Mouse (Mus musculus) embryo, embryonic 10 days (tissue): ENCODE measurements around the gene Cd320.
"Not testable (repeated sequence)": the region's sequence is repeated elsewhere in the genome, so short reads cannot be mapped to it uniquely, and the experiment has no call there.

Experiments
- DNase-seq: peaks from one replicate; pipeline ENCODE4 v3.0.0-alpha.2; 2015; ENCODE audit warnings: low spot score

Cd320 gene

DNA sequence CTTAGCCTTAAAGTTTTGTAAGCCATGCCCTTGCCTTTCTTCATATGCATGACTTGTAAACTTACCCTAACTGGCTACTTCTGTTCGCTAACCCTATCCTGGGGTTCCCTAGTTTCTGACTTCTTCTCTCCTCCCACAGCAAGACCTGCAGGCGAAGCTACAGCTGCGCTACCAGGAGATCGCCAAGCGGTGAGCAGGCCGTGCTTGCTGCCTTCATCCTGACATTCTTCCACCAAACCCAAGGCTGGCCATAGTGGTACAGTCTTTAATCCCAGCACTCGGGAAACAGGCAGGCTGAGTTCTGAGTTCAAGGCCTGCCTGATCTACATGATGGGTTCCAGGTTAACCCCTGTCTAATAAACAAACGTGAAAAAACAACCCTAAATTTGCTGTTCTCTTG, 17.4 kb upstream of the Cd320 start:
- DNase-seq: no peak

GRCm38 (mm10) chr17:33826850-33827249, 16.0 kb upstream of the Cd320 start:
- DNase-seq: peak; percentile 81

DNA sequence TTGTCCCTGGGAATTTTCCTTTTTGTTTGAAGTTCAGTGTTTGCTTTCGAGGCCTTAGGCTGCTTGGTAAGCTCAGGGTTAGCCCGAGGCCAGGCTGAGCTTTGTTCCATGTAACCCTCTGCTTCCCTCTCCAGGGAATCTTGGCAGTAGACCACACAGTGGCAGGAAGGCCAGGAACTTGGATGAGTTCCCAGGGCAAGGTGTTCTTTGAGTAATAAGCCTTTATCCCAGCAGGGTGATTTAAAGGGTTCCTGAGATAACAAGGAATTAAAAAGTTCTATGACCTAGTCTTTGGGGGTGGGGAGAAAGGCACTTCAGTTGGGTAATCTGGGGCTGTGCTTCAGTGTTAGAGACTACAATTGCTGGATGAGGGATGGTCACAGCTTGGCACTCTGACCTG, 14.0 kb upstream of the Cd320 start:
- no peak for DNase-seq

GRCm38 (mm10) chr17:33829561-33829960, 13.3 kb upstream of the Cd320 start:
- DNase-seq: no peak

- DNase-seq: no peak
Measured at GRCm38 (mm10) chr17:33844196-33844595, 1.3 kb downstream of the Cd320 start.

DNA sequence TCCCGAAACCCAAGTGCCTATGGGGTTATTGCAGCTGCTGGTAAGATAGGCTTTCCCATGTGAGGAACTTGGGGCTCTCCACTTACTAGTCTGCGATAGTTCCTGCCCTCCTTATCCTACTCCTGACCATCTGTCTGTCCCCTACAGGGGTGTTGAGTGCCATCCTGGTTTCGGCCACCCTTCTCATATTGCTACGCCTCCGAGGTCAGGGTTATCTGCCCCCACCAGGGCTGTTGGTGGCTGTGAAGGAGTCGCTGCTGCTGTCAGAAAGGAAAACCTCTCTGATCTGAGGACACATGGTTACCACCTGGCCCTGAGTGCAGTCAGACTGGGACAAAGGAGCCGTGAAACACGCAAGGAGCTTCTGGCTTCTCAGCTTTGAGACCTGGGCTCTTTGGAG, 5.2 kb downstream of the Cd320 start:
- no peak for DNase-seq

DNA sequence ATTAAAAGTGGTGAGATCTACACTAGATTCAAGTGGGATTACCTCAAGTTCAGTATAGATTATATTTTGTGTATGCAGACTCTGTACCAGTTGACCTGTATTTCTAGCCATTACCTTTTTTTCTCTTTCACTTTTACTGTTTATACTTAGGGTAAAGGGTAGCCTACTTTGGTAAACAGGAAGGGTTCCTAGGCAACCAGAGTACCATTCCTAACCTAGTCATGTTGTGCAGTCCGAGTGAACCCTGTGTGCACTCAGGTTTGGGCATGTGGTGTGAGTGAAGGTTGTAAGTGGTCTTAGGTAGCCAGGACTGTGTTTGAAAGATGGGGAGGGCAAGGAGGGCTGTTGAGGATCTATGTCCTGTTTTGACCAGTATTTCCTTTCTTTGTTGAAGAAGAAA, 8.4 kb downstream of the Cd320 start:
- DNase-seq: no peak

- DNase-seq: no peak
Measured at GRCm38 (mm10) chr17:33857816-33858215, 14.9 kb downstream of the Cd320 start.

- DNase-seq: peak; percentile 69
Measured at GRCm38 (mm10) chr17:33865330-33866030, 22.6 kb downstream of the Cd320 start.

DNA sequence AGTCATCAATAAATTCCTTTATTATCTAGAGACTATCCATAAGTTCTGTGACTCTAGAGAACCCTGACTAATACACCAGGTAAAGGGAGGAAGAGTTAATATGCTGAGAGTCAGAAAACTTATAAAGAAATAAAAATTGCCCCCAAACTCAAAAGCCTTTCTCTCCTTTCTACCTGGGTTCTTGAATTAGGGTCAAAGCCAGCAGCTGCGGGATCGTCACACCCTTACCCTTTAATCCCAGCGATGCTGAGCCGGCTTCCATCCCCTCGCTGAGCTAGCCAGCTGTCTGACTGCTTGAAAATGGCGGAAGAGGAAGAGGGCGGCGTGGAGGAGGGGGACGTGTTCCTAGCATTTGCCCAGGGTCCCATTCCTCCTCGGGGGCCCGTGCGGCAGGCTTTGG, 30.6 kb downstream of the Cd320 start, which contains the start of gene Gm7029:
TSS of gene Gm7029 (plus strand) at position 301 of the 400 bp plus-strand sequence.
- not testable (repeated sequence) for DNase-seq

DNA sequence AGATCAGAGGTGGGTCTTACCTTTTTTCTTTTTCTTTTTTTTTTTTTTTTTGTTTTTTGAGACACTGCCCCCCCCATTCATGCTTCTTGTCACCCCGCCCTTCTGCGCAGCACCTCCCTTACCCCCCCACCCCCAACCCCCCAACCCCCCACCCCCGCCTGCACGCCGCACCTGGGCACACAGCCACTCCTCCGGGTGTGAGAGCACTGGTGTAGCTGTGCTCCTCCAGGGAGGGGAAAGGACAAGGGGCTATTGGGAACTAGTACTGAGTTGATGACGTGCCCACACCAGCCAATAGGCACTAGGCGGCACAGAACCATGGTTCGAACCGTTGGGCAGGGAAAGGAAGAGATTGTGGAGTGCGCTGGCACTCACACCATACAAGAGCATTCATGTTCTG, 31.5 kb downstream of the Cd320 start:
- DNase-seq: no peak

- DNase-seq: peak; percentile 36
Measured at GRCm38 (mm10) chr17:33875797-33876196, 32.9 kb downstream of the Cd320 start.

- DNase-seq: not testable (repeated sequence)
Measured at GRCm38 (mm10) chr17:33884320-33884719, 41.4 kb downstream of the Cd320 start.

DNA sequence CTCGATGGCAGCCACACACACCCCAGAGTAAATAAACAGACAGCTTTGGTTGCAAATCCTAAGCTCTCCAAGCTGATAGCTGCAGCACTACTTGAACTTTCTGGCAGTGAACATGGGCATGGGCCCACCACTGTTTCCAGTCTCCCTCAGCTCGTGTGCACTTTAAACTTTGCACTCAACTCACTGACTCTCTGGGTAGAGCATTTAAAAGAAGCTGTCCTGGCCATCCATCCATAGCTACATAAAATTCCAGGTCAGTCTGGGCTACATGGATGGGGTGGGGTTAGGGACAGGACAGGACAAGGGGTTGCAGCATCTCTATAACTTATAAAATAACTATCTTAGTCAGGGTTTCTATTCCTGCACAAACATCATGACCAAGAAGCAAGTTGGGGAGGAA, 44.9 kb downstream of the Cd320 start:
- not testable (repeated sequence) for DNase-seq

- DNase-seq: not testable (repeated sequence)
Measured at GRCm38 (mm10) chr17:33888230-33888629, 45.3 kb downstream of the Cd320 start.

DNA sequence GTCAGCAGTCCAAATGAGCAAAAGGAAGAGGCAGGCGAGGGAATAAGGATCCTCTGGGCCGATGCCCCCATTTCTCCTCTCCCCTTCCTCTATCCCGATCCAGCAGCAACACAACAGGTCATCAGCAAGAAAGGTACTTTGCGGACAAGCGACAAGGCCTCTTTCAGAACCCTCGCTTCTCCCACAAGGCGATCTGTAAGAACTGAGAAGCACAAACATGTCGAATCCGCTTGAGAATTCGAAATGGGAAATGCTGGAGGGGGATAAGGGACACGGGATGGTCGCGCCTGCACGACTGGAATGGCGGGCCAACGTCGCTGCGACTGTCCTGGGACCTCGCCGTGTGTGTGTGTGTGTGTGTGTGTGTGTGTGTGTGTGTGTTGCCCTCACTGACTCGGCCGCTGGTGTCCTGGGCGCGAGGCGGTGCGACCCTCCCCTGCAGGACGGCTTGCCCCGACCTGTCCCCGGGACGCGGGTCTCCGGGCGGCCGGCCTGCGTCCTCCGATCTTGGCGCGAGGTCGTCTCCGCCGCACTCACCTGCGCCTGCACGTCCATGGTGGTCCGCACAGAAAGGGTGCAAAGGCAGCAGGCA, 47.1 kb downstream of the Cd320 start:
- peak; percentile 34 for DNase-seq

GRCm38 (mm10) chr17:33890533-33891059, 47.7 kb downstream of the Cd320 start, which contains the start of gene Kifc1:
Gene Kifc1 (minus strand): TSS chr17:33890661.
- peak; percentile 99 for DNase-seq

GRCm38 (mm10) chr17:33891357-33891756, 48.5 kb downstream of the Cd320 start:
- no peak for DNase-seq

DNA sequence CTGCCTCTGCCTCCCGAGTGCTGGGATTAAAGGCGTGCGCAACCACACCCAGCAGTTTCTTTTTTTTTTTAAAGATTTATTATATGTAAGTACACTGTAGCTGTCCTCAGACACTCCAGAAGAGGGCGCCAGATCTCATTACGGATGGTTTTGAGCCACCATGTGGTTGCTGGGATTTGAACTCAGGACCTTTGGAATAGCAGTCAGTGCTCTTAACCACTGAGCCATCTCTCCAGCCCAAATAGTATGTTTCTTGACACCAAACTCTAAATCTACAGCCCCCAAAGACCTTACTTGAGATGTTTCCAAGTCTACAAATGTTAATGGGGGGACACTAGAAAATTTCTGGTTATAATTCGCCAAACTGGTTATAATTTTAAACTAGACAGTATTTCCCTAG, 49.0 kb downstream of the Cd320 start:
- not testable (repeated sequence) for DNase-seq

- DNase-seq: no peak
Measured at GRCm38 (mm10) chr17:33892429-33892828, 49.5 kb downstream of the Cd320 start.

- DNase-seq: not testable (repeated sequence)
Measured at GRCm38 (mm10) chr17:33893011-33893410, 50.1 kb downstream of the Cd320 start.

DNA sequence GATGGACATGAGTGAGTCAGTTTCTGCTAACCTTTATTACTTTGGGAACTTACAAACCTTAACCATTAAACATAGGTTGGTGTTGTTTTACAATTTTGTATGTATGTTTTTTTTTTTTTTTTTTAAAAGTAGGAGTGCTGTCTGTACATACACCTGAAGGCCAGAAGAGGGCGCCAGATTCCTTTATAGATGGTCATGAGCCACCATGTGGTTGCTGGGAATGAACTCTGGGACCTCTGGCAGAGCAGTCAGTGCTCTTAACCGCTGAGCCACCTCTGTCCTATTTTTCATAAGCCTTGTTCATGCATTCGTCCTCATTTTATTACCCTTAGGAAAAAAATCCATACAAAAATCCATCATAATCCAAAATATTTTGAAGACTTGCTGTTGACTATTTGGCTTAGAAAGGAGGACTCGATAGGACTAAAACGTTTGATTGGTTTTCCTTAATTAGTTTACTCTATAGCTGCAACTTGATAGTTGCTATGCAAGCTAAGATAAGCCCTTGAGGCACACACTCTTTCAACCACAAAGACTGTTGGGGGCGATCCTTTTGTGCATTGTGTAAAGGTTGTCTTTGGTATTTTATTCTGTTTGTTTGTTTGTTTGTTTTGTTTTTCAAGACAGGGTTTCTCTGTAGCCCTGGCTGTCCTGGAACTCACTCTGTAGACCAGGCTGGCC, 54.4 kb downstream of the Cd320 start:
- peak; percentile 85 for DNase-seq

- DNase-seq: not testable (repeated sequence)
Measured at GRCm38 (mm10) chr17:33898193-33898592, 55.3 kb downstream of the Cd320 start.
